Mouse (Mus musculus): ENCODE results near the gene Lsamp. TPM values are rescaled to one million over a fixed set of nuclear protein-coding genes. Genes with fewer than 3 reads are reported as not detected.

Lsamp gene
- total and polyA plus RNA-seq, 2 experiments from 2014 or later: 116 to 210 TPM

- 73% methylated on average over 15 of the region's 15 CpGs for WGBS
- Histone ChIP-seq H3K4me1 (ENCODE audit: insufficient read depth, low read length) (no peaks in the 10 kb centered on the region), H3K9me3 (ENCODE audit: low read length) (no peaks in the 10 kb centered on the region), H3K4me2 (ENCODE audit: low read depth, low read length, poor library complexity, severe bottlenecking) (no peak overlapping the region), H3K36me3 (ENCODE audit: insufficient read depth, low read length) (no peaks in the 10 kb centered on the region), H3K9ac (replicated peaks; ENCODE audit: low read length, poor library complexity, severe bottlenecking) (no peak overlapping the region), H3K27ac (ENCODE audit: low read depth, low read length) (no peak overlapping the region), H3K4me3 (ENCODE audit: low read depth, low read length) (no peak overlapping the region), H3K27me3 (ENCODE audit: insufficient read depth, low read length) (no peaks in the 10 kb centered on the region)
- TF ChIP-seq CTCF (IDR thresholded peaks at IDR 0.05): no peak
- DNase-seq (ENCODE audit: low spot score) (peak; percentile 64), ATAC-seq (ENCODE audit: low FRiP score) (no peak; the same call in 1 of the 2 replicates)
These were observed 479.4 kb downstream of the Lsamp start for GRCm38 (mm10) chr16:40463411-40464058.

DNA sequence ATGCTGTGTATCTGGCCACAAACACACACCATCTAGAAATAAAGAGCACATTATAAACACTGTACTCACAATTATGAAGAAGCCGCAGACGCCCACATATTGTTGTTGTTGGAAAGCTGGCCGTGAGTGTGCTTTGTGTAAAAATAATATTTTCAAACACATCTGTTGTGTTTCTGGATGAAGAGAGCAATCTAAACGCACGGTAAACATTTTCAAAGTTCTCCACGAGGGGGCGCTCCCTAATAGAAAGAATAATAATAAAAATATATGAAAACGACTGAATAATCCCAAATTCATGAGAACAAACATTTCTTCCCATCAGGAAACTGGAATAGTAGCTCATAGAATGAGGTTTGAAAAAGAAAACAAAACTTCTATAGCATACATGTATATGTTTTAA lies 482.4 kb downstream of the Lsamp start:
- no peaks in the 10 kb centered on the region for H3K36me3 ChIP-seq (ENCODE audit: insufficient read depth, low read length)
- no peak overlapping the region for H3K4me2 ChIP-seq (ENCODE audit: low read depth, low read length, poor library complexity, severe bottlenecking)
- H3K4me1 ChIP-seq (ENCODE audit: insufficient read depth, low read length): no peaks in the 10 kb centered on the region
- no peak for ATAC-seq (ENCODE audit: low FRiP score)
- no peak overlapping the region for H3K9ac ChIP-seq (replicated peaks; ENCODE audit: low read length, poor library complexity, severe bottlenecking)
- H3K27me3 ChIP-seq (ENCODE audit: insufficient read depth, low read length): no peaks in the 10 kb centered on the region
- DNase-seq (ENCODE audit: low spot score): peak; percentile 63
- H3K27ac ChIP-seq (ENCODE audit: low read depth, low read length): no peak overlapping the region
- no peaks in the 10 kb centered on the region for H3K9me3 ChIP-seq (ENCODE audit: low read length)
- WGBS: 24% methylated on average over 8 of the region's 8 CpGs
- TF ChIP-seq CTCF (IDR thresholded peaks at IDR 0.05): peak; percentile 65
- H3K4me3 ChIP-seq (ENCODE audit: low read depth, low read length): no peak overlapping the region

DNA sequence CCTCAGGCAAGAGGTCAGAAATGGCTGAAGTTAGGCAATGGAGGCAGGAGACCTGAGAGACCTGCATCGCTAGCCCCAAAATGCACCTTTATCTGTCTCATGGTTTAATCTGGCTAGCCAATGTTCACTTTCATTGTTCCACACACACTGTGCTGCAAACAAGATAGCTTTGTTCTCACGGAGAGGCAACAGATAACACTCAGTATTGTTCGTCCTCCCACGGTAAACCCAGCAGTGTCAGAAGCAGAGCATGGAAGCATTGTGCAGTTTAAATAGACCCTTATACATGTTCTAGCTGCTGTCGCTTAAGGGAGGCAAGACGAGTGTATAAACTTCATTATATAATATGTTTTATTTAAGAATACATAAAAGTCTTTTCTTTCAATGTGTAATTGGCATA lies 486.8 kb downstream of the Lsamp start:
- H3K36me3 ChIP-seq (ENCODE audit: insufficient read depth, low read length): no peaks in the 10 kb centered on the region
- no peak overlapping the region for H3K9ac ChIP-seq (replicated peaks; ENCODE audit: low read length, poor library complexity, severe bottlenecking)
- no peak for TF ChIP-seq CTCF (IDR thresholded peaks at IDR 0.05)
- no peak overlapping the region for H3K4me2 ChIP-seq (ENCODE audit: low read depth, low read length, poor library complexity, severe bottlenecking)
- H3K4me3 ChIP-seq (ENCODE audit: low read depth, low read length): no peak overlapping the region
- H3K27me3 ChIP-seq (ENCODE audit: insufficient read depth, low read length): no peaks in the 10 kb centered on the region
- WGBS: 51% methylated on average over 6 of the region's 6 CpGs
- H3K9me3 ChIP-seq (ENCODE audit: low read length): no peaks in the 10 kb centered on the region
- ATAC-seq (ENCODE audit: low FRiP score) (no peak), DNase-seq (ENCODE audit: low spot score) (no peak)
- H3K4me1 ChIP-seq (ENCODE audit: insufficient read depth, low read length): no peaks in the 10 kb centered on the region
- H3K27ac ChIP-seq (ENCODE audit: low read depth, low read length): no peak overlapping the region

DNA sequence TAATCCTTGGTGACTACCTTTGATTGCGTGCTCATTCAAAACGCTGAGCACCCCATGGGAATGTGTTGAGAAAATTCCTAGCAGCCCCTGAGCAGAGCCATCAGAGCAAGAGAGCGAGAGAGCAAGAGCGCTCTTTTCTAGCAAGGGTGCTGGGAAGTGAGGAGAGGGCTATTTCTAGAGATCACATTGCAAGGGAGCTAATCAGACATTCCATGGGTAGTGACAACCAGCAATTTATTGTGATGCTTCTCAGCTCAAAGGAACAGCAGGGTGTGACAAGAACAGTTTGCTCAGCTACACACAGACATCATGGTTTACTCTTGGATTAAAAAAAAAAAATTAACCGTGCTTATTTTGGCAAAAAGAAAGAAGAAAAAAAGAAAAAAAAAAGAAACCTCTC lies 487.8 kb downstream of the Lsamp start:
- 60% methylated on average over 5 of the region's 5 CpGs for WGBS
- Histone ChIP-seq H3K27me3 (ENCODE audit: insufficient read depth, low read length) (no peaks in the 10 kb centered on the region), H3K4me3 (ENCODE audit: low read depth, low read length) (no peak overlapping the region), H3K27ac (ENCODE audit: low read depth, low read length) (no peak overlapping the region), H3K9me3 (ENCODE audit: low read length) (no peaks in the 10 kb centered on the region), H3K4me1 (ENCODE audit: insufficient read depth, low read length) (no peaks in the 10 kb centered on the region), H3K9ac (replicated peaks; ENCODE audit: low read length, poor library complexity, severe bottlenecking) (no peak overlapping the region), H3K36me3 (ENCODE audit: insufficient read depth, low read length) (no peaks in the 10 kb centered on the region), H3K4me2 (ENCODE audit: low read depth, low read length, poor library complexity, severe bottlenecking) (no peak overlapping the region)
- ATAC-seq (ENCODE audit: low FRiP score) (no peak), DNase-seq (ENCODE audit: low spot score) (no peak)
- TF ChIP-seq CTCF (IDR thresholded peaks at IDR 0.05): no peak

GRCm38 (mm10) chr16:40491606-40492005 lies 507.4 kb downstream of the Lsamp start:
- Histone ChIP-seq H3K4me1 (ENCODE audit: insufficient read depth, low read length) (no peaks in the 10 kb centered on the region), H3K4me3 (ENCODE audit: low read depth, low read length) (no peak overlapping the region), H3K9ac (replicated peaks; ENCODE audit: low read length, poor library complexity, severe bottlenecking) (no peak overlapping the region), H3K4me2 (ENCODE audit: low read depth, low read length, poor library complexity, severe bottlenecking) (no peak overlapping the region), H3K36me3 (ENCODE audit: insufficient read depth, low read length) (no peaks in the 10 kb centered on the region), H3K27me3 (ENCODE audit: insufficient read depth, low read length) (no peaks in the 10 kb centered on the region), H3K27ac (ENCODE audit: low read depth, low read length) (no peak overlapping the region), H3K9me3 (ENCODE audit: low read length) (no peaks in the 10 kb centered on the region)
- ATAC-seq (ENCODE audit: low FRiP score) (no peak), DNase-seq (ENCODE audit: low spot score) (no peak)
- 90% methylated on average over 2 of the region's 2 CpGs for whole genome bisulfite sequencing
- TF ChIP-seq CTCF (IDR thresholded peaks at IDR 0.05): no peak

- Histone ChIP-seq H3K4me3 (ENCODE audit: low read depth, low read length) (no peak overlapping the region), H3K4me2 (ENCODE audit: low read depth, low read length, poor library complexity, severe bottlenecking) (no peak overlapping the region), H3K9me3 (ENCODE audit: low read length) (no peaks in the 10 kb centered on the region), H3K27me3 (ENCODE audit: insufficient read depth, low read length) (no peaks in the 10 kb centered on the region), H3K9ac (replicated peaks; ENCODE audit: low read length, poor library complexity, severe bottlenecking) (no peak overlapping the region), H3K36me3 (ENCODE audit: insufficient read depth, low read length) (no peaks in the 10 kb centered on the region), H3K27ac (ENCODE audit: low read depth, low read length) (no peak overlapping the region), H3K4me1 (ENCODE audit: insufficient read depth, low read length) (no peaks in the 10 kb centered on the region)
- DNase-seq (ENCODE audit: low spot score) (peak; percentile 33), ATAC-seq (ENCODE audit: low FRiP score) (no peak)
- WGBS: 30% methylated on average over 3 of the region's 3 CpGs
- no peak for TF ChIP-seq CTCF (IDR thresholded peaks at IDR 0.05)
These were observed 520.2 kb downstream of the Lsamp start for GRCm38 (mm10) chr16:40504262-40504960.

Measured in midbrain, postnatal 0 days (tissue).